Mouse (Mus musculus) brain, embryonic 14.5 days (tissue): ENCODE results near the gene Steap3. TPM values are rescaled to one million over a fixed set of nuclear protein-coding genes. Genes with fewer than 3 reads are reported as not detected.
"Not testable (repeated sequence)": the region's sequence is repeated elsewhere in the genome, so short reads cannot be mapped to it uniquely, and the experiment has no call there.

ENCODE experiments used
- DNase-seq: peaks from one replicate; pipeline ENCODE4 v3.0.0-alpha.2; 2011; ENCODE audit warnings: low read depth
- CTCF ChIP-seq: fragments of 200-500 bp; IDR thresholded peaks from 2 replicates; pipeline ENCODE4 v1.5.1; 2012; ENCODE audit warnings: inconsistent platforms, mild to moderate bottlenecking, moderate library complexity, borderline replicate concordance; ENCODE audit not compliant: insufficient read depth, insufficient read length; ENCODE audit errors: extremely low read depth
- POLR2A ChIP-seq: fragments of 200-500 bp; IDR thresholded peaks from 2 replicates; pipeline ENCODE4 v1.6.1; 2012; ENCODE audit warnings: mild to moderate bottlenecking, inconsistent platforms, borderline replicate concordance; ENCODE audit not compliant: poor library complexity, insufficient read depth, insufficient read length, severe bottlenecking; ENCODE audit errors: extremely low read depth
- polyA plus RNA-seq: library from polyadenylated mRNA; depleted of rRNA; stranded (reverse); fragments of >200 nt; gene quantifications from 2 replicates; pipeline ENCODE4 v1.2.3, GENCODE M21; 2012; rRNA removed

Gene Steap3
- polyA plus RNA-seq: 3.0 and 3.7 TPM in 2 replicates

- no peak for TF ChIP-seq POLR2A
- TF ChIP-seq CTCF: no peak
- DNase-seq: no peak
These were observed at the start of gene Steap3 for GRCm38 (mm10) chr1:120272605-120273004. Steap3 (minus strand) TSS chr1:120272705.

DNA sequence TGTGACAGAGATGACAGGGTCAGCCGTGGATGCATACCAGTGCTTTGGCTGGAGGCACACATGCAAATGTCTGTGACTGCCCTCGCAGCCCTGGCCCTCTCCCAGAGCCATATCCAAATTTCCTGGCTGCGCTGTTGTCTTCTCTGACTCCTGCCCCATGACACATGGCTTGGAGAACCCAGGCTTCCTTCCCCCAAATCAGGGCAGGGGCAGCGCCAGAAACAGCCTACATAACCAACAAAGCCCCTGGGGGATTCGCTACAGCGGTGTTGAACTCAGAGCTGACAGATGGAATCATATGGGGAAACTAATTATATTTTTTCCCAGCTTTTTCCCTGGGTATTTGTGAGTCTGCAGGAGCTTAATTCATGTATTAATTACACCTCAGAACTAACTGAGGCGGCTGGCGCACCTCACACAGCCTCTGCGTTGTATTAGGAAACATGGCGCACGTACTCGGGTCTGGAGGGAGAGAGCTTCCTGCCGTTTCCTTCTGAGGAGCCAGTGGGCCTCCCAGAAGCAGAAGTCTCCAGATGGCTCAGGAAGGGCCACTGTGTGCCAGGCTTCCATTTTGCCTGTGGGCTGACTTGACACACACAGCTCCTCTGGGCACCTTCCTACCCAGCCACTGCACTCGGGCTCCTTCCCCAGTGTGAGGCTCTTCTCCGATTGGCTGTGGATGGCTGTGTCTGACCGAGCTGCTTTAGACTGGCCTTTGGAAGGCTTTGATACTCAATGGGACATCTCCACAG lies 48.9 kb upstream of the Steap3 start:
- TF ChIP-seq POLR2A (no peak), CTCF (no peak)
- peak; percentile 75 for DNase-seq

- TF ChIP-seq CTCF (no peak), POLR2A (no peak)
- no peak for DNase-seq
These were observed 33.3 kb upstream of the Steap3 start for GRCm38 (mm10) chr1:120305801-120306200.

DNA sequence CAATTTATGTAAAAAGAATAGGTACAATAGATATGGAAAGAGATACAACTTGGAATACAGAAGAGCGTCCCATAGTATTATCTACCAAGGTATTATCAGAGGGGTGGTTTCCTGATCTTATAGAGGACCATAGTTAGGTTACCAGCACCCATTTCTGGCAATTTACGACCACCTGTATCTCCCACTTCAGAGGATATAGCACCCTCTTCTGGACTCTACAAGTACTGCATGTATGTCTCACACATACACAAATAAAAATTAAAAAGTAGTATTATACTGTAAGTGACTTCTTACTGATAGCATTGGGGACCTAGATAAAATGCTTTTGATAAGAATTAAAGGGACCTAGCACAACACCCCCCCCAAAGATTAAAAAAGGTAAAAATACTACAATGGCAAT lies 24.4 kb upstream of the Steap3 start:
- DNase-seq: no peak
- TF ChIP-seq POLR2A (no peak), CTCF (no peak)

DNA sequence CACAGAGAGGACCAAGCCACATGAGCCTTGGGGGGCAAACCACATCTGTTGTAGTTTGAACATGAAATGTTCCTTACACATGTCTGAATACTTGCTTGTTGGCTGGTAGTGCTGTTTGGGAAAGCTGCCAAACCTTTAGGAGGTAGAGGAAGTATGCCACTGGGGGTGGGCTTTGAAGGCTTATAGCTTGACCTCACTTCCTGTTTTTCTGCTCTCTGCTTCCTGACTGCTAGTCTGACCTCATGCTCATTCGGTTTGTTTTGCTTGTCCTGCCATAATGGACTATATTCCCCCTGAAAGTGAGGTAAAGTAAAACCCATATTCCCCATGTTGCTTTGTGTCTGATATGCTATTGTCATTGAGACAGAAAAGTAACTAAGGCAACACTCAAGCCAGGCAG lies 21.3 kb upstream of the Steap3 start:
- no peak for DNase-seq
- TF ChIP-seq POLR2A (no peak), CTCF (no peak)

DNA sequence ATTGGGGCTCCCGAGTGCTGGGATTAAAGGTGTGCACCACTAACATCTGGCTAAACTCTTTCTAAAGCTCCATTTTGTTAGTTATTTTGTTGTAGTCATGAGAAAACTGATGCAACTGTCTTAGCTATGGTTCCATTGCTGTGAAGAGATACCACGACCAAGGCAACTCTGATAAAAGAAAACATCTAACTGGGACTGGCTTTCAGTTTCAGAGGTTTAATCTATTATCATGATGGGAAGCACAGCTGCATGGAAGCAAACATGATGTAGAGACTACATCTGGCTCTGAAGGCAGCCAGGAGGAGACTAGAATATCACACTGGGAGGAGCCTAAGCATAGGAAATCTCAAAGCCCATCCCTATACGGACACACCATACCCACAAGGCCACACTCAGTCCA lies 19.2 kb upstream of the Steap3 start:
- no peak for DNase-seq
- TF ChIP-seq CTCF: no peak
- no peak for TF ChIP-seq POLR2A

- TF ChIP-seq POLR2A: no peak
- no peak for TF ChIP-seq CTCF
- no peak for DNase-seq
These were observed 17.3 kb upstream of the Steap3 start for GRCm38 (mm10) chr1:120289843-120290242.

DNA sequence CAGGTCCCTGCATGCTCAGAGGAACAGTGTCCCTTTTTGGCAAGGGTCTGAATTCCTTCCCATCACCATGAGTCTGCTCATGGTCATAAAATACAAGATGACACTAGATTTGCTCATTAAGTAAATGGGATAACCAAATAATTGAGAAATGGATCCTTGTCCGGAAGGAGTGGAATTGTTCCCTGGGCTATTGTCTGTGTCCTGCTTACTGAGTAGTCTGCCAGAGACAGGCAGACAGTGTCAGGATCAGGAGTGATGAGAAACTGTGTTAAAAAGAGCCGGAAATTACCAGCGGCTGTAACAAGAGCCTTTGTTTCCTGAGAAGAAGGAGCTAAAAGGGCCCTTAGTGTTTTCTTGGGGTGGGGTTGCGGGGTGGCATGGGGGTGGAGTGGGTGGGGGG lies 15.2 kb upstream of the Steap3 start:
- TF ChIP-seq CTCF: no peak
- no peak for TF ChIP-seq POLR2A
- DNase-seq: no peak

DNA sequence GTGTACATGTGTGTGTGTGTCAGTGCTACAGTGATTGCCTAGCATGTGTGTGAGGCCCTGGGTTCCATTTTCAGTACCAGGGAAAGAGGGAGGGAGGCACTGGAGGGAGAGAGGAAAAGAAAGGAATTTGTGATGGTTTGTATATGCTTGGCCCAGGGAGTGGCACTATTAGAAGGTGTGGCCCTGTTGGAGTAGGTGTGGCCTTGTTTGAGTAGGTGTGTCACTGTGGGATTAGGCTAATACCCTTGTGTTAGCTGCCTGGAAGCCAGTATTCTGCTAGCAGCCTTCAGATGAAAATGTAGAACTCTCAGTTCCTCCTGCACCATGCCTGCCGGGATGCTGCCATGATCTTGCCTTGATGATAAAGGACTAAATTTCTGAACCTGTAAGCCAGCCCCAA lies 3.6 kb upstream of the Steap3 start:
- DNase-seq: not testable (repeated sequence)

DNA sequence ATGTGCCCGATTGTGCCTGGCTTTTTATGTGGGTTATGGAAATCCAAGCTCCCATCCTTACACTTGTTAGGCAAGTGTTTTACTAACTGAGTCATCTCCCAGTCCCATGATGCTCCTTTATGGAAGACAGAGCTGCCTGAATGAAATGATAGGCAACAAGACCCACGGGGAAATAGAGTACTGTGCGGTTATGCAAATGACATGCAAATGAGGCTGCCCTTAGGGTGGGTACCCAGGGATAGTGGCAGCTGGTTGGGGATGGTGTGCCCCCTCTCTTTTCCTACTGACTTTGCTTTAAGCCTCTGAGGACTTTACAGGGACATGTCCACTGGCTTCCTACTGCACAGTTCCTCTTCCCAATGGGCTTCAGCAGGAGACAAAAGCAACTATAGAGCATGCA lies 2.7 kb upstream of the Steap3 start:
- peak; percentile 42 for DNase-seq
- TF ChIP-seq CTCF: no peak
- TF ChIP-seq POLR2A: no peak

DNA sequence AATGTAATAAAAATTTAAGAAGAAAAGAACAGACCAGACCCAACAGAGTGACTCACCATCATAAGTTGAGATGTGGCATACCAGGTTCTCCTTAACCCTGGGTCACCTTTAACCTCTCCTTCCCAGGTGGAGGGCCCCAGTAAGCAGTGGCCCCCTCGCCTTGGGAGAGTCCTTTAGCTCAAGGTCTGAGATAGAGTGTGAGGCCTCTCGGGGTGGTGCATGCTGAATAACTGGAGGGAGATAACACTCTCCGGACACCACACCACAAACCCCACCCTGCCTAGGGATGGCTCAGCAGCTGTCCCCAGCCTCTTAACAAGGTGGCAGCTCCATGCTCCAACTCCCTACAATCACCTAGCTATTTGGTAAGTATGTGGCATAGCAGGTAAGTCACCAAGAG lies 1.6 kb downstream of the Steap3 start:
- DNase-seq: no peak
- TF ChIP-seq CTCF: no peak
- no peak for TF ChIP-seq POLR2A

GRCm38 (mm10) chr1:120270115-120270514 lies 2.4 kb downstream of the Steap3 start:
- no peak for TF ChIP-seq CTCF
- no peak for TF ChIP-seq POLR2A
- no peak for DNase-seq

DNA sequence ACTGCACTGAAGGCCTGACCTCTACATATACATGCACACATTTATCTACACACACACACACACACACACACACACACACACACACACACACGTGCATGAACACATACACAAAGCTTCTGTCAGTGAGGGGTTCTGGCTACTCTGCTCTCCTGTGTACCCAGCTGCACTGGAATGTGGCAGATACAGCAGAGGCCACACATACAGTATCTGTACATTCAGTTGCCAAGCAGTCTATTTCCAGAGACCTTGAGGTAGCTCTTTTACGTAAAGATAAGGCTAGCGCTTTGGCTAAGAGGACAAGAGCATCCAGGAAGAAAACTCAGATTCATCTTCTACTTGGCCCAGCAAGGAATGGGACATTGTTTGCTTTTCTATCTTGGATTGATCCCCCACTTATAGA lies 4.9 kb downstream of the Steap3 start:
- no peak for TF ChIP-seq CTCF
- TF ChIP-seq POLR2A: no peak
- DNase-seq: no peak

GRCm38 (mm10) chr1:120266460-120266859 lies 6.0 kb downstream of the Steap3 start:
- no peak for DNase-seq
- TF ChIP-seq POLR2A (no peak), CTCF (no peak)
